Mouse (Mus musculus): ENCODE data around the gene Tom1l1.

DNA sequence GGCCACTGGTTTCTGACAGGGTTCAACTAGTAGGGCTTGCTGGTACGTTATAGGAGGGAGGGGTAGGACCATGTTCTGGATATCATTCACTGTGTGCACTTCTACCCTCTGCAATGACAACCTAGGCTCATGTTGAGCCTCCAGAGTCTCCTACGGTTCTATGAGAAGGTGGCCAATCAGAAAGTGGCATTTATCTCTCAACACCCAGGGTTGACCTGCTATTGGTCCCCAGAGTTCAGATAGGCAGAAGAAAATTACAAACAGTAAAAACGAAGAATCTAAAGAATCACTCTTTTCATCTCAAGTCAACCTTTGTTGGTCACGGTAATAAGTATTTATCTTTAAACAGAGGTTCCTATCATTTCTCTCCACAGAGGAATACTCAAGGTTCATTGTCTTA, 21.2 kb downstream of the Tom1l1 start:
- TF ChIP-seq POLR2A (IDR thresholded peaks at IDR 0.05; ENCODE audit: low read depth, low read length) = no peak
- TF ChIP-seq CTCF (IDR thresholded peaks at IDR 0.05; ENCODE audit: borderline replicate concordance, insufficient read depth, low read length) = no peak

Measured in embryonic fibroblast, embryonic 13.5 days (primary cell).